Mouse (Mus musculus) spleen, postnatal 10 days (tissue): Measurements from ENCODE around the gene Zfr.

Source experiments
- DNase-seq, 2 experiments: peaks; one replicate each; pipeline ENCODE4 v3.0.0; 2021 to 2022; ENCODE audit warnings: low spot score in 2 of 2

Zfr gene

GRCm38 (mm10) chr15:12117242-12118092 is at the start of gene Zfr:
TSS of gene Zfr (plus strand) at chr15:12117831.
- DNase-seq = peak; percentile 91 to 95

GRCm38 (mm10) chr15:12067971-12068370 is 49.7 kb upstream of the Zfr start:
- DNase-seq = no peak

- DNase-seq = no peak
Observed at GRCm38 (mm10) chr15:12068395-12069218, 49.0 kb upstream of the Zfr start.

- no peak for DNase-seq
Observed at GRCm38 (mm10) chr15:12072709-12073336, 44.8 kb upstream of the Zfr start.

GRCm38 (mm10) chr15:12074426-12074825 is 43.2 kb upstream of the Zfr start:
- no peak for DNase-seq

- no peak for DNase-seq
Observed at GRCm38 (mm10) chr15:12082344-12082743, 35.3 kb upstream of the Zfr start.

GRCm38 (mm10) chr15:12084164-12084563 is 33.5 kb upstream of the Zfr start:
- no peak for DNase-seq

- peak; percentile 37 to 70 for DNase-seq
Observed at GRCm38 (mm10) chr15:12084859-12085258, 32.8 kb upstream of the Zfr start.

- no peak for DNase-seq
Observed at GRCm38 (mm10) chr15:12087634-12088033, 30.0 kb upstream of the Zfr start.

GRCm38 (mm10) chr15:12088091-12088490 is 29.5 kb upstream of the Zfr start:
- DNase-seq = no peak

- DNase-seq = no peak
Observed at GRCm38 (mm10) chr15:12090087-12090486, 27.5 kb upstream of the Zfr start.

GRCm38 (mm10) chr15:12090981-12091669 is 26.5 kb upstream of the Zfr start:
- no peak for DNase-seq

- DNase-seq = peak; percentile 52 to 73
Observed at GRCm38 (mm10) chr15:12091781-12092458, 25.7 kb upstream of the Zfr start.

- no peak for DNase-seq
Observed at GRCm38 (mm10) chr15:12093026-12093960, 24.3 kb upstream of the Zfr start.

GRCm38 (mm10) chr15:12093961-12094566 is 23.6 kb upstream of the Zfr start:
- DNase-seq = no peak

GRCm38 (mm10) chr15:12096447-12096846 is 21.2 kb upstream of the Zfr start:
- DNase-seq = no peak

- no peak for DNase-seq
Observed at GRCm38 (mm10) chr15:12097344-12097743, 20.3 kb upstream of the Zfr start.

- no peak for DNase-seq
Observed at GRCm38 (mm10) chr15:12100912-12101311, 16.7 kb upstream of the Zfr start.

- DNase-seq = no peak
Observed at GRCm38 (mm10) chr15:12103763-12104162, 13.9 kb upstream of the Zfr start.

- no peak for DNase-seq
Observed at GRCm38 (mm10) chr15:12104827-12105226, 12.8 kb upstream of the Zfr start.
